Mouse (Mus musculus) cerebellum, adult 9-11 months (tissue): Measurements from ENCODE around the gene Diablo.
"Not testable (repeated sequence)": the region's sequence is repeated elsewhere in the genome, so short reads cannot be mapped to it uniquely, and the experiment has no call there.

ENCODE experiments used
- DNase-seq: peaks from one replicate; pipeline ENCODE4 v3.0.0; 2022

Gene Diablo

DNA sequence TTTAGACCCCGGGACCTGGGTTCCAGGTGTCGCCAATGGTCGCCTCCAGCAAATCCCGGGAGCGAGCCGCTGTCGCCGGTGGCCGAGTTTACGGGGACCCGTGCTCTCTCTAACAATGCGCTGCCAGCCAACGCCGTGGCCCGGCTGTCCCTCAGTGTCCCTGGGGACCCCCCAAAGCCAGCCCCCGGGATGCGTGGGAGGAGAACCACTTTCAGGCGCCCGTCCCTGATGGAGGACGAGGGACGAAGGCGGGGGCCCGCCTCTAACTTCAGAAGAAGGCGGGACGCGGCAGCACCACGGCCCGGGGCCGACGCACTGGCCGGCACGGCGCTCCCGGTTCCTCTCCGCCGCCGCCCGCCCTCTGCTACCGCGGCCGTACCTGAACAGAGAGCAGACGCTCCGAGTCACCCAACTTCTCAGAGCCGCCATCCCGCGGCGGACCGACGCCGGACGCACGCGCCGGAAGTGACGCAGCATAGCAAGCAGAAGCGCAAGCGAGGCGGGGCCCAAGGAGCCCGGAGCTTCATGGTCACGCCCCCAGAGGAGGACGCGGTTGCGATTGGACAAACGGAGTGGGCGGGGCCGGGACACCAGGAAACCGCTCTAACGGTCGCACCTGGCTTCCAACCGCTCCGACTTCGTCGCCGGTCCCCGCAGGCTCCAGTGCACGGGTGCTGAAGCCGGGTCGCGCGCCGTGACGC is at the start of gene Diablo:
Gene Diablo (minus strand): TSS at position 485 of the 701 bp plus-strand sequence.
- peak; percentile 98 for DNase-seq

DNA sequence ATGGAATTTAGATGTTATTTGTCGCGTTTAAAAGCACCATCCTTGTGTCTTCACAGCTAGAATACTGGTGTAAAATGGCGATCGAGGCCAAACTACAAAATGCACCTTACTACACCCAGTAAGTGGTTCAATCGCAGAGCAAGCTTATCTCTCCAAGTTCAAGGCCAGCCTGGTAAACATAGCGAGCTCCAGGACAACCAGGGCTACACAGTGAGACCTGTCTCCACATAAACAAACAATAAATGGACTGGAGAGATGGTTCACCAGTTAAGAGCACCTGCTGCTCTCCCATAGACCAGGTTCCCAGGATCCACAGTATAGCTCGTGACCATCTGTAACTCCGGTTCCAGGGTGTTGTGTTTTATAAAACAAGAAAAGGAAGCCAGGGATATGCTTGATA is 49.4 kb upstream of the Diablo start:
- DNase-seq: no peak

DNA sequence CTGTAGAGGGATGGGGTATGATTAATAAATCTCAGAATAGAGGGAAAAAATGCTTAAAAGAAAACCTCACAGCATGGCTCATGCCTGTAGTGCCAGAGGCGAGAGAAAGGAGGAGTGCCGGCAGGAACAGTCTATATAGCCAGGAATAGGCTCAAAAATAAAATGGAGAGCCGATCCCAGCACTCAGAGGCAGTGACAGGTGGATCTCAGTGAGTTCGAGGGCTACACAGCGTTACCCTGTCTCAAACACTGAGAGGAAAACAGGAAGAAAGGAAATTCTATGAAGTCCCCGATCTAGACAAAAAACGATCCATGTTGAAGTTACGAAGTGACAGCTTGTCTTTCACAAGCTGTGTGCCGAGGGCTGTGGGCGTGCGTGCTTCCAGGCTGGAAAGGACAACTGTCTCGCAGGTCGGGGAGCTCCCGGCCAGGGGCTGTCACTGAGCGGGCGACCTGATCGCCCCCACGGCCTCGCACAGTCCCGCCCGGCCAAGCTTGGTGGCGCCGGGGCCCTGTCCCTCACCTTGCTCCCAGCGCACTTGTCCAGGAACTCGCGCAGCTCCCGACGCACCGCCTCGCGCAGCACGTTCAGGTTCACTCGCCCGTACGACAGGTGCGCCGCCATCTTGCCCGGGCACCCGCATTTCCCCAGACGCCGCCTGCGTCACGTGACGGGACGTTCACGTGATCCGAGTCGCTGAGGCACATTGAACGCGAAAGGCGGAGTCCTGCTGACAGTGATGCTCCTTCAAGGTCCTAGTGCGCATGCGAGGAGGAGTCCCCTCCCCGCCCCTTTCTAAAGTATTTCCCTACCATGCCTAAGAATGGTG is 48.6 kb upstream of the Diablo start, which contains the start of gene Vps33a:
Gene Vps33a (minus strand): TSS at position 682 of the 830 bp plus-strand sequence.
- peak; percentile 98 for DNase-seq

DNA sequence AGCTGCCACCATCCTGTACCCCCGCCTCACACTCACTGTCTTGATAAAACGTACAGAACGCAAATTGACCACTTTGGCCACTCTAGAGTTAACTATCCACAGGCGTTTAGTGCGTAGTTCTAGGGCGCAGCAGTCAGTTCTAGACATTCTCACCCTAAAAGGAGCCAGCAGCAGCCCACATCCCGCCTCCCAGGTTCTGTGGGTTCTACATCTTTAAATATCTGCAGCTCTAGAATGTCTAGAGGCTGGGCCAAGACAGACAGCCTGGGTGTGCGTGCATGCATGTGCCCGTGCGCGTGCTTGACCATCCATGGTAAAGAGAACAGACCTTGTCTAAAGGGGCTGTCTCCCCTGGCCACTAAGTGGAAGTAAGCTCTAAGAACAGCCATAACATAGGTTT is 37.2 kb upstream of the Diablo start:
- DNase-seq: no peak

DNA sequence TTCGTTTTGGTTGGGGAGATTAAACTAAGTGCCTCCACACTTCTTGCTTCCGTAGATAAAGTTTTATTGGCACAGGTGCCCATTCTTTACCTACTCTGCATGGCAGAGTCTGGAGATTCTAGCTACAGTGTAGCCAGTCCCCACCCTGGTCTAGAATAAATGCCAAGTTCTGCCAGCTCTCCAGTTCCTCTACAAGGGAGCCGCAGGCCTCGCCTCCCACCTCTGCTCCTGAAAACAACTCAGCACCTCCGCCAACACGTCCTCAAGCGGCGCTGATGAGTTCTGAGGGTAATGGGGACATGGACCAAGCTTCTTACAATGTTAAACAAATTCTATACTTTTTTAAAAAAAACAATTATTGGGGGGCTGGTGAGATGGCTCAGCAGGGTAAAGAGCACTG is 35.6 kb upstream of the Diablo start:
- DNase-seq: no peak

DNA sequence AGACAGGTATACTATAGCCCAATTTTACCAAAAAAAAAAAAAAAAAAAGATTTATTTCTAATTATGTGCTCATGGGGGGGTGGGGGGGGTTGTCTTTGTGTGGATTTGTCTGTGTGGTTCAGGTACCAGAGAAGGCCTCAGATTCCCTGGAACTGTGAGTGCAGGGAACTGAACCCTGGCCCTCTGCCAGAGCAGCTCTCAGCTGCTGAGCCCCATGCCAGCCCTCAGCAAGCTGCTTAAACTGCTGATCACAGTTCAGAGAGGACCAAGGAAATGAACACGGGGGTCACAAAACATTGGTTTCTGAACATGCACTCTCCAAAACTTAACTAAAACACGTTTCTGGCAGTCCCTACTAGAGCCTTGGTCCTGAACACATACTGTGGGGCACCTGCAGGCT is 32.5 kb upstream of the Diablo start:
- peak; percentile 76 for DNase-seq

DNA sequence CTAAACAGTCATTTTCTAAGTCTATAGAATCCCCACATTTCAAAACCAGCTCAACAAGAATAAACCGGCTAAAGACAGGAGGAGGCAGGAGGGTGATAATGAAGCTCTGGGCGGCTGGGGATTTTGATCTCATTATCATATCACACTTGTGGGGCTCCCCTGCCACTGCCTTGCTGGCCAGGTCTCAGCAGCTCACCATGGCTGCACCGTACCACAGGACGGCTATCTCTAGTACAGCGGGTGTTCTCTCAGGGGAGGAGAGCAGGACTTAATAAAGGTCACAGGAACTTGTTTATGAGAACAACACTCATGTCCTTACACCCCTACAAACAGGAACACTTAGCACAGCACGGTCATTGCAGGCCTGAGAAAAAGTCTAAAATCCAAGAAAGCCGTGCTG is 31.7 kb upstream of the Diablo start:
- no peak for DNase-seq

DNA sequence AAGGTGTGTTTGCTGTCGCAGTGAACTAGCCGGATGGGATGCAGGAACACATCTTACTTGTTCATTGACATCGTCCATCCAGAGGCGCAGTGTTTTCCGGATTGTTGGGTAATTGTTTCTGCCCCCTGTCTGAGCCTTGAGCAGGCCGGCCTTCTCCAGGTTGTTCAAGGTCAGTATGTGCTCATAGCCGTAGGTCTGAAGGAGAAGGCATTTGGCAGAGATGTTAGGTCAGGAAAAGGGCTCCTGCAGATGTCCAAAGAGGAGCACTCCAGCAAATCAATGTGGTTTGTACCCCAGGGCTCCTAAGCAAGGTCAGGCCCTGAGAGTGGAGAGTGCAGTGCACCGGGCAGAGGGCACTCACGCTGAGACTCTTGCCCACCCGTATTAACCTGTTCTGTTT is 9.8 kb upstream of the Diablo start:
- no peak for DNase-seq

DNA sequence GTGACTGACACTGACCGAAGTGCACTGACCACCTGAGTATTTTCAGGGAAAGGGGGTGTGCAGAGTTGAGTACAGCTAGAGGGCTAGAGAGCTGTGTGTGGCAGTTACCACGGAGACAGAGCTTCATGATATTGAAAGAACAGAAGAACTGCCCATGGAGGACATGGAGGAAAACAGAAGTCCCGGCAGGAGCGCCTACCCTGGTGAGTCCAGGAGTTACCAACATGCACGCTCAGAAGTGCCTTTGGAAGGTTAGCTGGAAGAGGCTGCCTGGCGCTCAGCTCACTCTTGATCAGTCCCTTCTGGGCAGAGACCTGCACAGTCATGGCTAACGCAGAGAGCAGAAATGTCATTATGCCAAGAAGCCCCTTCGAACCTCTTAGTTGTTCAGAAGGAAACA is 6.1 kb upstream of the Diablo start:
- no peak for DNase-seq

DNA sequence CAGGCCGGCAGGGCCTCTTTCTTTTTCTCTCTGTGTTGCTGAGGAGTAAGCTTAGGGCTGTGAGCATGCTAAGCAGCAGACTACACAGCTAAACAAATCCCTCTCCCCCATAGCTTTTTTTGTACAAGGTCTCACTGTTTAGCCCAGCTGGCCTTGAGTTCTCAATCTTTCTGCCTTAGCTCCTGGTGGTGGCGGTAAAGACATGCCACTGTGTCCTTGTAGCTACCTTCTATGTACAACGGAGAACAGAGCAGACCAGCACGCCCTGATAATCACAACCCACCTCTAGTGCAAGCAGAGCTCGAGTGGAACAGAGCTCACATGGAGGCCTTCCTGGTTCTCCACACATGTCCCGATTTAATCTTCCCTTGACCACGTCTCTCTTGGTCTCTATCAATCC is 4.7 kb upstream of the Diablo start:
- DNase-seq: no peak

DNA sequence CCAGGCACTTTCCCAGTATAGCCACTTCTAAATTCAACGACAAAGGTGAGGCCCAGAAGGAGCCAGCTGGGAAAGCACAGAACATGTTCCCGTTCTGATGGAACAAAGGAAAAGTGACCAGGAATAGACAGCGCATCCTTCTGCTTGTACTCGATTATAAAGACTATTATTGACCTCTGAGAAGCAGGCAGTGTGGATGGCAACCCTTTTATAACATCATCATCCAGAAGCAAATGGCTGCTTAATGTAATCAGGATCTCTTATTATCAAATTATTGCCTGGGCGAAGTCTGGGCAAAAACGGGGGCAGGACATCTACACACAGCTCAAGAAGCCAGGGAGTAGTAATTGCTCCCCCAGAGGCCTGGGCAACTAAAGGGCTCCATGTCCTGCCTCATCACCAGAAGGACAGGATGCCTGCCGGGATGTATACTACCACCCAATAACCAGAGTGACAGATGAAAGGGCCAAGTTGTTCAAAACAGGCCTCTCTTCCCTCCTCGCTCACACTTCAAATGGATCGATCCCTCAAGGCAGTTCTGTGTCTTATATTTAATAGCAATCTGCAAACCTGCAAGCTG is 2.0 kb upstream of the Diablo start:
- DNase-seq: no peak

DNA sequence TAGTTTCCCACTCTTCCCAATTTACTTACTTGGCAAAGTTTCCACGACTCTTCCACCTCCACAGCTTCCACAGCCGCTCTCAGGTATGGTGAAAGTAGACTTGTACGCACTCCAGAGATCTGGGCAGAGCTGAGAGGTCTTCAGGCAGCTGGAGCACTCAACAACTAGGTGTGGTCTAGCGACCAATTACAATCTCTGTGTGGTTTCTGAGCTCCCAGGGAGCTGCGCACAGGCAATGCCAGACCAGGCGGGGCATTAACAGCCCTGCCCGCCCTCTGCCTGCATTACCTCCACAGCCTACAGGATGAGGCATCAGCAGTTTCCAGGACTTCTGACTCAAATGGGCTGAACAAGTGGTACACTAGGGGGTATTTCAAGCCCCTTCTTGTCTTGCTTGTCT is 1.3 kb upstream of the Diablo start, which contains the start of gene Gm49027:
Gene Gm49027 (minus strand): TSS at position 208 of the 400 bp plus-strand sequence.
- no peak for DNase-seq

DNA sequence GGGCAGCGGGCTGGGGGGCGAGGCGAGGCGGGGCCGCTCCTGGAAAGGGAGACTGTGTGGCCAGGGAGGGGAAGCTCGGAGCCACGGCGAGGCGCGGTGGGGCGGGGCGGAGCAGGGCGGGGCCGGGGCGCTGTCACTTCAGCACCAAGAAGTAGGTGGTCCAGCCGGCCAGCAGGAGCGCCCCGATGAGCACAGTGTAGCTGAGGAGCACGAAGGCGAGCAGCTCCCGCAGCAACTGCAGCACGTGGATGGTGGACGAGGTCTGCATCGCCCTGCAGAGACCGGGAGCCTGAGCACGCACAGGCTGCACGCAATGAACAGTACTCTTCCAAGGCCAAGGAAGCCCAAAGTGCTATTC is 396 bp upstream of the Diablo start:
- no peak for DNase-seq

DNA sequence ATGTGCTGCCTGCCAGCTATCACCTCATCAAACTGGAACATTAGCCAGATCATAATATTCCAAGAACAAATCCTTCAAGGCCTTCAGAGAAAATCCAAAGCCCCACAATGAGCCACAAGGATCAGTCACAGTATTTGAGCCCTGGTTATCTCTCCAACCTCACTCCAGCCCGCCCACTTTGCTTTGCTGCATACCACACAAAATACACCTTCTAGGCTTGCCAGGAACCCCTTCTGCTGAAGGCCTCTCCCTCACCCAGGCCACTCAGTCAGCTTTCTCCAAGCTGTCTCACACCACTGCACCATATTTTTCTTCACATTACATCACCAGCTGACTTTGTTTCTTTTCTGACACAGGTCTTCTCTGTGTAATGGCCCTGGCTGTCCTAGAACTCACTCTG is 1.8 kb downstream of the Diablo start:
- peak; percentile 7 for DNase-seq

DNA sequence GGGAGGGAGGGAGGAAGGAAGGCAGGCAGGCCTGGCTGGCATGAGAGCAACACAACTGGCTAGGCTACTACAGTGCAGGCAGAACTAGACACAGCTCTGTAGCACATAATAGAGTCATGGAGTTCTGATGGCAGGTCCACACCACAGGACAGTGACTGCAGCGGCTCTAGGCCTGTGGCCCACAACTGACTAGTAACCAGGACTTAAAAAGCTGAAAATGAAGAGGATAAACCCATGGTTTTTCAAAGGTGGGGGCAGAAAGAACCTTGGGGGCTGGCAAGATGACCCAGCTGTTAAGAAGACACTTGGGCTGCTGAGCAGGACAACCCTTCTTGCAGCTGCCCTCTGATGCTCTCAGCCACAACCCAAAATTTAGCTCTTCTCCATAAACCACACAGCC is 2.4 kb downstream of the Diablo start:
- DNase-seq: peak; percentile 2

DNA sequence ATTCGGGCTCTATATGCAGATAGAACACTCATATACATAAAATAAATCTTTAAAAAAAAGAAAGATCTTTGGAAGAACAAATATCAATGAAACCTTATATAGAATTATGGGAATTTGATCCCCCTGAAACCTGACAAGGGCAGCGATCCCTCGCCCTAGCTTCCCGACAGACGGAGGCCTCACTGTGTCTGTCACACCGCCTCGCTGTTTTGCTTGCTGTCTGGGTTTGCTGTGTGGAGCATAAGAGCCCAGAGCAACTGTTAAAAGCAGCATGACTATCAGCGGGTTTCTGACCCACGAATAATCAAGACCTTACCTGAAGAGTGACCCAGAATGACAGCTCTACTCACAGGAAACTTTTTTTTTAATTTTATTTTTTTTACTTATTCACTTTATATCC is 3.3 kb downstream of the Diablo start:
- DNase-seq: peak; percentile 1

DNA sequence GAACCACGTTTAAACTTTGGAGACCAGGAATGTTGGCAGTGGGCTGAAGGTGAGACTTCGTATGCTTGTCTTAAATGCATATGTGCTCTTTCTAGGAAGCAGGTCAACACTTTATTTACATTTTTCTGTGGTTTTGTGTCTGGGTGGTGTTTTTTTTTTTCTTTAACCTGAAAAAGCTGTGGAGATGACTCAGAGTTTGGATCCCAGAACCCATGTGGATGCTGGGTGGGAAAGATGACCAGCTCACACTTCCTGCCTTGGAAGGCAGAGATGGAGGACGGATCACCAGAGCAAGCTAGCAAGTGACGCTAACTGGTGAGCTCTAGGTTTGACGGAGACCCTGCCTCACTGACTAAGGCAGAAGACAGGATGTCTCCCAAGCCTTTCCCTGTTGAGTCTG is 9.1 kb downstream of the Diablo start:
- no peak for DNase-seq

DNA sequence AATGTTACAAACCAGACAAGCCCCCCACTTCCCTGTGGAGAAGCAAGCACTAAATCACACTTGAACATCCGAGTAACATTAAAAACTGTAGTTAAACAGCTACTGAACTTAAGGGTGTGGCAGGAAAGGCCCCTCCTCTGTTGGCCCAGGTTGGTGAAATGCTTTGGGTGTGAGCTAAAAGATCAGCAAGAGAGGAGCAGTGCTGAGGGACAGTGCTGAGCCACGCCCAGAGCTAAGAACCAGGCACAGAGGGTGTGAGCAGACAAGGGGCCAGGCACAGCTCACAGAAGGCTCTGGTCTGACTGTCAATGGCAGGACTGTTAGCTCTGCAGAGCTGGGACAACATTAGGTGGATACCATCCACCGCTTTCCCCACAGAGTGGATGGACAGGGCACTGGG is 11.9 kb downstream of the Diablo start:
- no peak for DNase-seq

DNA sequence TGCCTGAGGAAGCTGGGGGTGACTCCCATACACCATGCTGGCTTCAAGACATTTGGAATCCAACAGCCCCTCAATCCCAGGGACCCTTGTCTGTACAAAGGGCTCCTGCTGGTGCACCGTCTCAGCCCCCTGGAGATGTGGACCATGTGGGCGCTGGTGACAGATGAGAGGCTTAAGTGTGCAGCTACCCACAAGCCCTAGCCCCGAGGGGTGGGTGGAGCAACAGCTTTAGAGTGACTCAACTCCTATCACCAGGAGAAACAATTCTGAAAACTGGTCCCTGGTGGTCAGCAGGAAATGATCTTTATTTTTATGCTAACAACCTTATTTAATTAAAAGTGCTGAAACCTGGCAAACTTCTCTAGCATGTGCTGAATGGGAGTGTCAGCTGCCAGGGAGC is 12.6 kb downstream of the Diablo start:
- DNase-seq: not testable (repeated sequence)

DNA sequence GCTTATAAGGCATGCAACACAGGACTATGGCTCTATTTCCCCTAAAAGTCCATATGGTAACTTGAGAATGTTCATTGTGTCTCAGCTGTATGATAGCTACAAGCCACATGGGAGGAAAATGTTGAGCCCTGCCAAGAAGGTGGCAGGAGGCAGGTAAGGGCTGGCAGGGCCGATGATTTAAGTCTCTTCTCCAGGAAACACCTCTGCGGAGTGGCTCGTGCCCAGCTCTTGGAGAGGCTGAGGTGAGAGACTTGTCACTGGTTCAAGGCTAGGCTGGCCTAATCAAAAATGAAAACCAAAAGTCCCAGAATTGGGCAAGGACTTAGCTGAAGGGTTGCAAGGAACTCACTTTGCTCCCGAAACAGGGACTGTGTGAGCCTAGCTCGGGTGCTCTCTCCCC is 13.8 kb downstream of the Diablo start, which contains the start of gene B3gnt4:
Gene B3gnt4 (plus strand): TSS at position 301 of the 400 bp plus-strand sequence.
- no peak for DNase-seq

DNA sequence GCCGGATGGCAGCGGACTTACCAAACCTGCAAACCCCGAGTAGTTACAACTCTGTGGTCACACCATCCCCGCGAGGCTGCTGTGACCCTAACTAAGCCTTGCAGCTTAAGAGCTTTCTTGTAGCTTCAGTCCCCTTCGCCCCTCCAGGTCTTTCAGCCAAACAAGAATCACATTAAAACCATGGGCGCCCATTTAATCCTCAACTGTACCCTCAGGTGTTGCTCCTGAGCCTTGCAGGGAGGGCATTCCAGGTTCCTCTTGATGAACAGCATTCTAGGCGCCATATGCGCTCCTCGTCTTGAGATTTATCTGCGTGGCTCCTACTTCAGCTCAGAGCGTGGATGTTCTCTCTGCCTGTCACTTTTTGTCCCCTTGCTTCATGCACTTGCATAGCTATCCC is 15.1 kb downstream of the Diablo start:
- no peak for DNase-seq

DNA sequence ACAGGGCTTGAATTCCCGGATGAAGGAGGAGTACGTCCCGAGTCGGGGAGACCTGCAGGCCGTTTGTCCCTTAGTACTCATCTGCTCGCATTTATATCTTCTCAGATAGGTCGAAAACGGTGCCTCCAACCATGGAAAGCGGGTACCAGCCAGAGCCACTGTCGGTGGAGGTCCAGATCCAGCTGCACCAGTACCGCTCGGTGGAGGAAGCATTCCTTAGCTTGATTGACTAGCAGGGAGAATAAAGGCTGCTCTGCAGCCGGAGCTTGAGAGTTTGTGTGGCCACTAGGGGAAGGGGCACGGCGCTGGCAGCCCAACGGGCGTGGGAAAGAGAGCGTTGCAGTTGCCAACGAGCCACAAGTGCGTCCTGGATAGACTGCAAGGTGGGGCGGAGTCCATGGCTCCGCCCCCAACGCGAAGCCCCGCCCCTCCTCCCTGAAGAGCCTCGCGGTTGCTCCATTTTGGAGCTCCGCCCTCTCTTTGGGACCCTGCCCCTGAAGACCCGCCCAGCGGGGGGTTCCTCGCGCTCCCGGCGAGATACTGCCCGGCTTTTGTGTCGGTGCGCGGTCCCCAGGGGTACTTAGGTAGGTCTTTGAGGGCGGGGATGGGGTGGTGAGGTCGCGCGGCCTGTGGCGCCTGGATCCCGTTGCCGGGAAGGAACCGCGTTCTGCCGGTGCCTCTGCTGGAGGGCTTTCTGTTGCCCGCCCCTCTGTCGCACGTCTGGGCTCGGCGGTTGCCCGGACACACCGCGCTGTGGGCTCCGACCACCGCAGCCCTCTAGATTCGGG is 15.8 kb downstream of the Diablo start:
- peak; percentile 69 for DNase-seq

DNA sequence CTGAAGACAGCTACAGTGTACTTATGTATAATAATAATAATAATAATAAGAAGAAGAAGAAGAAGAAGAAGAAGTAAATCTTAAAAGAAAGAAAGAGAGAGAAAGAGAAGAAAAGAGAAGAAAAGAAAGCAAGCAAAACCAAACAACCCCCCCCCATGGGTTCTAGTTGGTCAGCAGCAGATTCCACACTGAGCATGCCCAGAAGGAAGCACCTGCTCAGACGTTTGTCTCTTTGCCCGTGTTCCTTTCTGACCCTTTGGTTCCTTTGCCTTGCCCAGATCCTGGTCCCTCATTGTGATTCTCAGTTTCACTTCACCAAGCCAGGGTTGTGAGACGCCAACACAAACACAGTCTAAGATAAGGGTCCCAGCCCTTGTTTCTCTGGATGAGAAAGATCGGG is 22.0 kb downstream of the Diablo start:
- DNase-seq: no peak
